Mouse (Mus musculus): ENCODE data around the gene Art3. TPM values are rescaled to one million over a fixed set of nuclear protein-coding genes. Genes with fewer than 3 reads are reported as not detected.

The Art3 gene
- polyA plus RNA-seq, 1 experiment, result not detected

GRCm38 (mm10) chr5:92374721-92375142 lies 43.1 kb downstream of the Art3 start:
- Histone ChIP-seq H3K4me1 (ENCODE audit: control insufficient read depth, insufficient read depth, low read length) (peaks cover 4% of the 10 kb centered on the region; the same call in 1 of the 2 replicates), H3K27ac (ENCODE audit: control insufficient read depth, insufficient read depth, low read depth, low read length, poor library complexity) (peak overlapping the region; percentile 83), H3K4me3 (replicated peaks; ENCODE audit: control insufficient read depth, low read depth, low read length) (peak overlapping the region; percentile 32)
- TF ChIP-seq CTCF (IDR thresholded peaks at IDR 0.05; ENCODE audit: control insufficient read depth, insufficient read depth, low read length) (no peak), POLR2A (IDR thresholded peaks at IDR 0.05; ENCODE audit: borderline replicate concordance, control insufficient read depth, low read depth, low read length) (no peak)
- 5% methylated on average over 6 of the region's 6 CpGs for WGBS

GRCm38 (mm10) chr5:92375368-92375767 lies 43.7 kb downstream of the Art3 start:
- TF ChIP-seq POLR2A (IDR thresholded peaks at IDR 0.05; ENCODE audit: borderline replicate concordance, control insufficient read depth, low read depth, low read length), result 0 out of 2 replicates have a peak, but pooled peaks have one; percentile 56
- no peak for TF ChIP-seq CTCF (IDR thresholded peaks at IDR 0.05; ENCODE audit: control insufficient read depth, insufficient read depth, low read length)
- peaks cover 4% of the 10 kb centered on the region; the same call in 1 of the 2 replicates for H3K4me1 ChIP-seq (ENCODE audit: control insufficient read depth, insufficient read depth, low read length)
- peak overlapping the region; percentile 64 for H3K4me3 ChIP-seq (replicated peaks; ENCODE audit: control insufficient read depth, low read depth, low read length)
- WGBS, result 6% methylated on average over 17 of the region's 17 CpGs
- H3K27ac ChIP-seq (ENCODE audit: control insufficient read depth, insufficient read depth, low read depth, low read length, poor library complexity), result peak overlapping the region; percentile 83

- 84% methylated on average over 13 of the region's 13 CpGs for WGBS
- Histone ChIP-seq H3K27ac (ENCODE audit: control insufficient read depth, insufficient read depth, low read depth, low read length, poor library complexity) (no peak overlapping the region), H3K4me3 (replicated peaks; ENCODE audit: control insufficient read depth, low read depth, low read length) (no peak overlapping the region), H3K4me1 (ENCODE audit: control insufficient read depth, insufficient read depth, low read length) (peaks cover 4% of the 10 kb centered on the region; the same call in 1 of the 2 replicates)
- no peak for TF ChIP-seq CTCF (IDR thresholded peaks at IDR 0.05; ENCODE audit: control insufficient read depth, insufficient read depth, low read length)
- TF ChIP-seq POLR2A (IDR thresholded peaks at IDR 0.05; ENCODE audit: borderline replicate concordance, control insufficient read depth, low read depth, low read length), result no peak
Measured at GRCm38 (mm10) chr5:92376795-92377405, 45.3 kb downstream of the Art3 start.

- peak; percentile 39; the same call in 1 of the 2 replicates for TF ChIP-seq CTCF (IDR thresholded peaks at IDR 0.05; ENCODE audit: control insufficient read depth, insufficient read depth, low read length)
- no peak for TF ChIP-seq POLR2A (IDR thresholded peaks at IDR 0.05; ENCODE audit: borderline replicate concordance, control insufficient read depth, low read depth, low read length)
- no peaks in the 10 kb centered on the region for H3K4me1 ChIP-seq (ENCODE audit: control insufficient read depth, insufficient read depth, low read length)
- no peak overlapping the region for H3K4me3 ChIP-seq (replicated peaks; ENCODE audit: control insufficient read depth, low read depth, low read length)
- no peak overlapping the region for H3K27ac ChIP-seq (ENCODE audit: control insufficient read depth, insufficient read depth, low read depth, low read length, poor library complexity)
- WGBS, result 27% methylated on average over 12 of the region's 12 CpGs
Measured at GRCm38 (mm10) chr5:92381550-92382348, 50.1 kb downstream of the Art3 start.

- TF ChIP-seq CTCF (IDR thresholded peaks at IDR 0.05; ENCODE audit: control insufficient read depth, insufficient read depth, low read length) (no peak), POLR2A (IDR thresholded peaks at IDR 0.05; ENCODE audit: borderline replicate concordance, control insufficient read depth, low read depth, low read length) (no peak)
- H3K4me3 ChIP-seq (replicated peaks; ENCODE audit: control insufficient read depth, low read depth, low read length), result no peak overlapping the region
- 68% methylated on average over 9 of the region's 9 CpGs for WGBS
- H3K27ac ChIP-seq (ENCODE audit: control insufficient read depth, insufficient read depth, low read depth, low read length, poor library complexity), result no peak overlapping the region
- no peaks in the 10 kb centered on the region for H3K4me1 ChIP-seq (ENCODE audit: control insufficient read depth, insufficient read depth, low read length)
Measured at GRCm38 (mm10) chr5:92382349-92382679, 50.7 kb downstream of the Art3 start.

GRCm38 (mm10) chr5:92383747-92384146 lies 52.1 kb downstream of the Art3 start:
- WGBS, result 79% methylated on average over 7 of the region's 7 CpGs
- TF ChIP-seq CTCF (IDR thresholded peaks at IDR 0.05; ENCODE audit: control insufficient read depth, insufficient read depth, low read length) (no peak), POLR2A (IDR thresholded peaks at IDR 0.05; ENCODE audit: borderline replicate concordance, control insufficient read depth, low read depth, low read length) (no peak)
- Histone ChIP-seq H3K4me1 (ENCODE audit: control insufficient read depth, insufficient read depth, low read length) (no peaks in the 10 kb centered on the region), H3K4me3 (replicated peaks; ENCODE audit: control insufficient read depth, low read depth, low read length) (no peak overlapping the region), H3K27ac (ENCODE audit: control insufficient read depth, insufficient read depth, low read depth, low read length, poor library complexity) (no peak overlapping the region)

- WGBS, result 45% methylated on average over 7 of the region's 7 CpGs
- no peak overlapping the region for H3K27ac ChIP-seq (ENCODE audit: control insufficient read depth, insufficient read depth, low read depth, low read length, poor library complexity)
Measured at GRCm38 (mm10) chr5:92384855-92385254, 53.2 kb downstream of the Art3 start.

GRCm38 (mm10) chr5:92386102-92386501 lies 54.5 kb downstream of the Art3 start:
- no peak overlapping the region for H3K27ac ChIP-seq (ENCODE audit: control insufficient read depth, insufficient read depth, low read depth, low read length, poor library complexity)
- H3K4me1 ChIP-seq (ENCODE audit: control insufficient read depth, insufficient read depth, low read length), result no peaks in the 10 kb centered on the region
- WGBS, result 62% methylated on average over 5 of the region's 5 CpGs
- no peak overlapping the region for H3K4me3 ChIP-seq (replicated peaks; ENCODE audit: control insufficient read depth, low read depth, low read length)
- TF ChIP-seq CTCF (IDR thresholded peaks at IDR 0.05; ENCODE audit: control insufficient read depth, insufficient read depth, low read length) (no peak), POLR2A (IDR thresholded peaks at IDR 0.05; ENCODE audit: borderline replicate concordance, control insufficient read depth, low read depth, low read length) (no peak)

More at GRCm38 (mm10) chr5:92384855-92385254, 53.2 kb downstream of the Art3 start:
- no peak for TF ChIP-seq POLR2A (IDR thresholded peaks at IDR 0.05; ENCODE audit: borderline replicate concordance, control insufficient read depth, low read depth, low read length)
- TF ChIP-seq CTCF (IDR thresholded peaks at IDR 0.05; ENCODE audit: control insufficient read depth, insufficient read depth, low read length), result peak; percentile 75
- Histone ChIP-seq H3K4me3 (replicated peaks; ENCODE audit: control insufficient read depth, low read depth, low read length) (no peak overlapping the region), H3K4me1 (ENCODE audit: control insufficient read depth, insufficient read depth, low read length) (no peaks in the 10 kb centered on the region)
